Mouse (Mus musculus) natural killer cell, adult 2 months (primary cell): Measurements from ENCODE around the gene Vmn1r143.
"Not testable (repeated sequence)": the region's sequence is repeated elsewhere in the genome, so short reads cannot be mapped to it uniquely, and the experiment has no call there.

ENCODE experiments used
- DNase-seq, 2 experiments: peaks; one replicate each; pipeline ENCODE4 v3.0.0; 2022; ENCODE audit warnings: low spot score in 2 of 2

The Vmn1r143 gene

DNA sequence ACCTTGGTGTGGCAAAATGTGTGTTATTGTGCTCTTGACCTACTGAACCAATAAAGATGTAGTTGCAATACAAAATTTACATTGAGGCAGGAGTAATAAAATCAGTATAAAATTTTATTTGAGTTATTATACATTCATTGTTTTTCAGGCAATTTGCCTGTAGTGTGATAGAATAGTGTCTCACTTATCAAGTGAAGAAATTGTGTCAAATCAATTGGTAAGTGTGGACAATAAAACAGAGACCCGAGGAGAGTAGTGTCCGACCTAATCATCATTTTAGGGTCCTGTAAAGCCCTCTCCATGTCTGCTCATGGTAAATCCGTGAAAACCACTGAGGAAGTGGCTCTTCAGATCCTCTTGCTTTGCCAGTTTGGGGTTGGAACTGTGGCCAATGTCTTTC lies at the start of gene Vmn1r143:
Gene Vmn1r143 (plus strand): TSS at position 301 of the 400 bp plus-strand sequence.
- DNase-seq, result not testable (repeated sequence)

DNA sequence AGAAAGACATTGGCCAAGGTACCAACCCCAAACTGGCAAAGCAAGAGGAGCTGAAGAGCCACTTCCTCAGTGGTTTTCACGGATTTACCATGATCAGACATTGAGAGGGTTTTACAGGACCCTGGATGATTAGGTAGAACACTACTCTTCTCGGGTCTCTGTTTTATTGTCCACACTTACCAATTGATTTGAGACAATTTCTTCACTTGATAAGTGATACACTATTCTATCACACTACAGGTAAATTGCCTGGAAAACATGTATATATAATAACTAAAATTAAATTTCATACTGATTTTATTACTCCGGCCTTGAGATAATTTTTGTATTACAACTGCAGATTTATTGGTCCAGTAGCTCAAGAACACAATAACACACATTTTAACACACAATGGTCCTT lies 25.2 kb upstream of the Vmn1r143 start, which contains the start of gene Vmn1r142:
Gene Vmn1r142 (minus strand): TSS at position 101 of the 400 bp plus-strand sequence.
- not testable (repeated sequence) for DNase-seq

- DNase-seq, result not testable (repeated sequence)
Measured at GRCm38 (mm10) chr7:22201164-22201563, 12.0 kb downstream of the Vmn1r143 start, which contains the start of gene Gm8653. TSS of gene Gm8653 (minus strand) at chr7:22201264.

DNA sequence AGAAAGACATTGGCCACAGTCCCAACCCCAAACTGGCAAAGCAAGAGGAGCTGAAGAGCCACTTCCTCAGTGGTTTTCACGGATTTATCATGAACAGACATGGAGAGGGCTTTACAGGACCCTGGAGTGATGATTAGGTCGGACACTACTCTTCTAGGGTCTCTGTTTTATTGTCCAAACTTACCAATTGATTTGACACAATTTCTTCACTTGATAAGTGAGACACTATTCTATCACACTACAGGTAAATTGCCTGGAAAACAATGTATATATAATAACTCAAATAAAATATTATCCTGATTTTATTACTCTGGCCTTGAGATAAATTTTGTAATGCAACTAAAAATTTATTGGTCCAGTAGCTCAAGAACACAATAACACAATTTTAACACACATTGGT lies 40.2 kb downstream of the Vmn1r143 start, which contains the start of gene Gm8453:
Gene Gm8453 (minus strand): TSS at position 101 of the 400 bp plus-strand sequence.
- not testable (repeated sequence) for DNase-seq
